Mouse (Mus musculus) ES-E14 (cell line): ENCODE results near the gene Thtpa.

ENCODE experiments used
- CHD2 ChIP-seq: IDR thresholded peaks from 2 replicates; pipeline ENCODE4 v1.6.1; 2014; ENCODE audit warnings: mild to moderate bottlenecking, low read depth, low read length, inconsistent platforms
- HCFC1 ChIP-seq: IDR thresholded peaks from 2 replicates; pipeline ENCODE4 v1.6.1; 2012; ENCODE audit warnings: low read length, inconsistent platforms, borderline replicate concordance; ENCODE audit not compliant: insufficient read depth

DNA sequence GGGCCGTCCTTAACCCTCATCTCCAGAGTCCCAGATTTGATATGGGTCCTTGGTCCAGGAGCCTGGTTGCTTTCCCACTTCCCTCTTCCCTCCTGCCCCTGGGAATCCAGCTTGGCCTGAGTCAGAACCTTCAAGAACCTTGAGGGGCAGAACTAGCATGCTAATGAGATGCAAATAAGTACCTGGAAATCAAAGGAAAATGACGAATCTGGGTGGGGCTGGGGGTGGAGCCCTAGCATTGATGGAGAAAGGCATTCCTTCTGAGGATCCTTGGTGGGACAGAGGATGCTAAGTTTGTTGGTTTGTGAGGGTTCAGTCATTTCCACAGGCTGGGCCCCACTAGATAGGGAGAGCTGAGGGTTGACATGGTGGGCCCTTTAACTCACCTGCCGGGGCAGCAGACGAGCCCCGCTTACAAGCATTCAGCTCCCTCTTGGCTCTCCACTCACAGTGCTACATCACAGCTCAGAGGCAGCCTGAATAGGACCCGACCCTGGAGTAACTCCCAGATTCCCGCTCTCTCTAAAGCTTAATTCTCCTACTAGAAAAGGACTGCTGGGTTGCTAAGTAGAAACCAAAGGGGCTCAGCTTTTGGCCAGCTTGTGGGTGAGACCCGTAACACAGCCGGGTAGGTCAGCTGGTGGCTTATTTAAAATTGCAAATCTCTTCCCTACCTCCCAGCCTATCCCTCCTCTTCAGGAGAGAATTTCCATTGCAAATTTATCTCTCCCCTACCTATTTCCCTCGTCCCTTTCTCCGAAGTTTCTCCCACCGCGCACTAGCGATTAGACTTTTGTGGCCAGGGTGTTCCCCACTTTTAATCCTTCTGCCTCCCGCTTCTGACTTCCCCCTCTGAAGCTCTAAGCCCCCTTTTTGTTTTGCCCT is 16.9 kb upstream of the Thtpa start:
- TF ChIP-seq CHD2 (no peak), HCFC1 (no peak)
